Mouse (Mus musculus) E14TG2a.4 (cell line): ENCODE measurements around the gene Nxph4.

Experiments used
- H3K27me3 ChIP-seq: 2 replicates; pipeline ENCODE4 v1.6.1; 2014; ENCODE audit warnings: low read length, control low read depth; ENCODE audit not compliant: insufficient read depth
- H3K36me3 ChIP-seq: 2 replicates; pipeline ENCODE4 v1.6.1; 2014; ENCODE audit warnings: low read length, control low read depth; ENCODE audit not compliant: insufficient read depth
- H3K4me1 ChIP-seq: replicated peaks from 2 replicates; pipeline ENCODE4 v1.6.1; 2014; ENCODE audit warnings: low read depth, low read length, control low read depth
- H3K4me3 ChIP-seq: replicated peaks from 2 replicates; pipeline ENCODE4 v1.5.1; 2014; ENCODE audit warnings: mild to moderate bottlenecking, low read length
- H3K9me3 ChIP-seq: 2 replicates; pipeline ENCODE4 v1.6.1; 2014; ENCODE audit warnings: low read length, control low read depth
- CTCF ChIP-seq: conservative IDR thresholded peaks from 2 replicates; pipeline ENCODE4 v1.5.1; 2014; ENCODE audit warnings: low read length
- NANOG ChIP-seq: IDR thresholded peaks from 2 replicates; pipeline ENCODE4 v1.6.1; 2014; ENCODE audit warnings: borderline replicate concordance, low read length, mixed read lengths
- POU5F1 ChIP-seq: IDR thresholded peaks from 2 replicates; pipeline ENCODE4 v1.6.1; 2014; ENCODE audit warnings: low read length, borderline replicate concordance

Nxph4 gene

DNA sequence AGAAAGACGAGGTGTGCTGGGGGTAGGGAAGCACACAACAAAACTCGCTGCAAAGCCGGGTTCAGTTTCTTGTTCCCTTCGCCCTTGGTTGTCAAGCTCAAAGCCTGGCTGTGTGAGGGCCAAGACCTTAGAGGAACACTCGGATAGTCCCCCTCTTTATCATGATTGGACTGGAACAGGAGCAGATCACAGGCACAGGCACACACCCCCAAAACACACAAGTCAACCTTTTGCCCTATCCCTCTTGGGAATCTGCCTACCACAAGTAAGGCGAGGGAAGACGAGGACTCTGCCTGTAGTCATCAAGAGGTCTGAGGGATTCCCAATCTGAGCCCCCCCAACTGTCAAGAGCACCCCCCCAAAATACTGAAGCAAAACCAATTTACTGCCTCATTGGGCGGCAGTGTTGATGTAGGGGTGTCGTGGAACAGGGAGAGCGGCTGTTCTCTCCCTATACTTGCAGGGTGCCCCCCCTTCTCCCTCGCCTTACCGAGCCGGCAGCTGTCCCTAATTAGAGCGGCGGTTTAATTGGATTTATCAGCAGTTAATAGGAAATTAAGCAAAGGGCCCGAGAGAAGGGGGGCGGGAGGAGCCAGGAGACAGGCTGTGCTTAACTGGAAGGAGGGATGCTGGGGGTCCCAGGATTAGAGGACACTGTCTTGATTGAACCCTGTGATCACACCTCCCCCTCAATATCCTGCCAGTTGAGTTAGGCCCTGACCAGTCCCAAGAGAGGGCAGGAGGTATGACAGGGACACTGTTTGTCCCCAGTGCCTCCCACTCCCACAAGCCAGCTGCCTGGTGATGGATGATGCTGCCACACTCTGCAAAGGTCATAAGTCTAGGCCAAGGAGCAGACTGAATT lies 24.3 kb downstream of the Nxph4 start:
- peaks cover 73% of the 10 kb centered on the region for H3K27me3 ChIP-seq
- peak overlapping the region; percentile 79 for H3K4me3 ChIP-seq
- H3K9me3 ChIP-seq: peaks cover 6% of the 10 kb centered on the region
- TF ChIP-seq NANOG (no peak), CTCF (no peak), POU5F1 (no peak)
- no peaks in the 10 kb centered on the region for H3K36me3 ChIP-seq
- H3K4me1 ChIP-seq: peaks cover 74% of the 10 kb centered on the region

- peak; percentile 99 for TF ChIP-seq POU5F1
- peak; percentile 85 for TF ChIP-seq CTCF
- TF ChIP-seq NANOG: no peak
- peaks cover 66% of the 10 kb centered on the region for H3K4me1 ChIP-seq
- H3K27me3 ChIP-seq: peaks cover 69% of the 10 kb centered on the region
Measured at GRCm38 (mm10) chr10:127509051-127509836, 25.1 kb downstream of the Nxph4 start.

DNA sequence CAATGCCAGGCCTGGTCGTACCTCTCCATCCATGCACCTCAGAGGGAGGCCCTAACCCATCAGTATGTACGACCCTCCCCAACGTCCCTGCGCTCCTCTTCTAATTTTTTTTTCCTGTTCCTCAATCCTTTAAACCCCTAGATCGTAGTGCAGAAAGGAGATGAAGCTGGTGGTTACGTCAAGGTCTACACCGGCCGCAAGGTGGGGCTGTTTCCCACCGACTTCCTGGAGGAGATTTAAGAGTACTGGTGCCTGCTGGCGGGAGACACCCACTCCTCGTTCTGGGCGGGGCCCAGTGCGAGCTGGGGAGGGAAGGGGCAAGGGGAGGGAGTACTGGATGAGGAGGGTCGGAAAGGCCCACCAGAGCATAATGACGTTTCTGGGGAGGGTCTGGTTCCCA lies 26.1 kb downstream of the Nxph4 start:
- Histone ChIP-seq H3K36me3 (no peaks in the 10 kb centered on the region), H3K4me3 (peak overlapping the region; percentile 79), H3K4me1 (peaks cover 56% of the 10 kb centered on the region), H3K9me3 (peaks cover 6% of the 10 kb centered on the region), H3K27me3 (peaks cover 67% of the 10 kb centered on the region)
- TF ChIP-seq POU5F1 (no peak), CTCF (peak; percentile 61)

More at GRCm38 (mm10) chr10:127509051-127509836, 25.1 kb downstream of the Nxph4 start:
- Histone ChIP-seq H3K4me3 (peak overlapping the region; percentile 79), H3K9me3 (peaks cover 6% of the 10 kb centered on the region), H3K36me3 (no peaks in the 10 kb centered on the region)

- no peak within 1 kb of the TSS for H3K4me3 ChIP-seq
- peaks cover 31% of the 10 kb centered on the region for H3K36me3 ChIP-seq
- H3K4me1 ChIP-seq: peaks cover 17% of the 10 kb centered on the region
- TF ChIP-seq CTCF (no peak), NANOG (no peak), POU5F1 (no peak)
- peaks cover 18% of the 10 kb centered on the region; the same call in 1 of the 2 replicates for H3K27me3 ChIP-seq
- H3K9me3 ChIP-seq: no peaks in the 10 kb centered on the region
Measured at GRCm38 (mm10) chr10:127500894-127501893, 33.2 kb downstream of the Nxph4 start, which contains the start of gene Stac3. Gene Stac3 (plus strand): TSS chr10:127501686.

GRCm38 (mm10) chr10:127500042-127500441 lies 34.3 kb downstream of the Nxph4 start:
- Histone ChIP-seq H3K27me3 (peaks cover 18% of the 10 kb centered on the region; the same call in 1 of the 2 replicates), H3K4me1 (peaks cover 17% of the 10 kb centered on the region), H3K4me3 (no peak overlapping the region), H3K36me3 (peaks cover 41% of the 10 kb centered on the region), H3K9me3 (no peaks in the 10 kb centered on the region)
- TF ChIP-seq CTCF: no peak
- no peak for TF ChIP-seq NANOG
- no peak for TF ChIP-seq POU5F1

GRCm38 (mm10) chr10:127499516-127499915 lies 34.8 kb downstream of the Nxph4 start:
- Histone ChIP-seq H3K36me3 (peaks cover 46% of the 10 kb centered on the region), H3K4me1 (peaks cover 17% of the 10 kb centered on the region), H3K4me3 (no peak overlapping the region), H3K27me3 (peaks cover 15% of the 10 kb centered on the region; the same call in 1 of the 2 replicates), H3K9me3 (no peaks in the 10 kb centered on the region)
- TF ChIP-seq NANOG: no peak
- TF ChIP-seq POU5F1: no peak
- TF ChIP-seq CTCF: no peak

DNA sequence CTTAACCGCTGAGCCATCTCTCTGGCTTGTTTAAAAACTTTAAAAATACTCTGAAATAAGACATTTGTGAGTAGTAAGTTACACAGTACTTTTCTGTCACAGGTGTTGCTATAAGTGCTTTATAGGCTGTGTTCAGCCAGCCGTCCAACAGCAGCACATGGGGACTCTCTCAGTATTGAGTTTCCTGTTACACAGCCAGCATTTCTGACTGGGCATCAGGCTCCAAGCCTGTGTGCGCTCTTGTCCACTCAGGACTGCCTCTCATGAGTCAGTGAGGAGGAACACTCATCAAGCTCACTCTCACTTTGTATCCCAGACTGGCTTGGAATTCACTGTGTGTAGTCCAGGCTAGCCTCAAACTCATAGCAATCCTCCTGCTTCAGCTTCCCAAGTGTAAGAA lies 38.2 kb downstream of the Nxph4 start:
- no peaks in the 10 kb centered on the region for H3K9me3 ChIP-seq
- peaks cover 78% of the 10 kb centered on the region for H3K36me3 ChIP-seq
- H3K27me3 ChIP-seq: no peaks in the 10 kb centered on the region
- TF ChIP-seq CTCF: no peak
- TF ChIP-seq POU5F1: no peak
- TF ChIP-seq NANOG: no peak
- H3K4me3 ChIP-seq: no peak overlapping the region
- peaks cover 23% of the 10 kb centered on the region for H3K4me1 ChIP-seq
